Mouse (Mus musculus): ENCODE measurements at regions not wholly inside any gene's neighbourhood (a gene's known extent, or its start where the extent isn't known, plus 50 kb on each side); places are given as distances from the start of the nearest gene placed in this dataset.
A peak's percentile ranks its signal among the peaks of the same experiment; 100 is the strongest.

DNA sequence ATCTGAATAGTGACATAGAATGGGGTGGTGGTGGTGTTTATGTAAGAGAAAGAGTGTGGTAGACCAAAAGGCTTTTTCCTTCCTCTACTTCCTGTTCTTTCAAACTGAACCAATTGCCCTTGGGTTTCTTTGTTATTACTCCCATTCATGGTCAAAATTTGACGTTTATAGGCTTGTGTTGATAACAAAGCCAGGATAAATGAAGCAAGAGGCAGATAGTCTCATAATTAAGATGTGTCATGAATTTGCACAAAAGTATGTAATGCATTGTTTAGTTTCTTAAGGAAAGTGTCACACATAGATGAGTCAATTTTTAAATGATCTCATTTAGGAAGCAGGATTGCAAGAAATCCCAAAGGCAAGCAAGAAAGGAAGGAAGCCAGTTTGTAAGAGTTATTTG is 73.9 kb upstream of the Rnd3 start:
- Histone ChIP-seq H3K4me1 (ENCODE audit: control insufficient read depth in 2 of 2, insufficient read depth in 2 of 2, low read length in 2 of 2, poor library complexity in 1 of 2) (no peaks in the 10 kb centered on the region), H3K27ac (ENCODE audit: insufficient read depth, low read depth, low read length, poor library complexity, severe bottlenecking) (no peak overlapping the region), H3K36me3 (ENCODE audit: control insufficient read depth, insufficient read depth, low read length, poor library complexity, severe bottlenecking) (no peaks in the 10 kb centered on the region), H3K9ac (ENCODE audit: insufficient read depth, low read depth, low read length, poor library complexity, severe bottlenecking) (no peak overlapping the region), H3K4me3 (ENCODE audit: insufficient read depth in 1 of 2, low read depth in 1 of 2, low read length in 2 of 2, poor library complexity in 1 of 2, severe bottlenecking in 1 of 2) (no peak overlapping the region), H3K9me3 (ENCODE audit: control insufficient read depth, insufficient read depth, low read depth, low read length) (no peaks in the 10 kb centered on the region)
- DNase-seq (ENCODE audit: low read depth, low spot score), result no peak
- no peak for TF ChIP-seq ZNF384 (IDR thresholded peaks at IDR 0.05; ENCODE audit: low read depth, low read length)
- in situ Hi-C loops (cut with MboI; ENCODE audit: low sequenced_read_pairs in 2 of 2, unreplicated experiment in 2 of 2), result no loop called here

DNA sequence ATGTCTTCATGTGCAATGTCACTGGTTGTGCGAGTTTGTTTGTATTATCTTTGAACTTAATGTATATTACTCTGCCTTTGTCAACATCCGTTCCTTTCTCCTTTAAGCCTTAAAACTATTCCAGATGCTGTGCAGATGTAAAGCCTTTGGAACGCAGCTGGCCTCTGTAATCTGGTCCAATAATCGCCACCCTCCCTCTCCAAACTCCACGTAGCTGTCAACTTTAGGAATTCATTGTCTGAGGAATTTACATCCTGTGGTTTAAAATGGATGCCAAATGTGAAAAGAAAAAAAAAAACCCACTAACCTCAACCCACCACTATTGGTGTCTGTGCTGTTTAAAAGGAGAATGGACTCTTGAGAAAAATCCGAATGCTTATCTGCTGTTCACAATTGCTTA is 70.8 kb upstream of the Rnd3 start:
- H3K9me3 ChIP-seq (ENCODE audit: control insufficient read depth, insufficient read depth, low read depth, low read length), result no peaks in the 10 kb centered on the region
- TF ChIP-seq MAFK (IDR thresholded peaks at IDR 0.05; ENCODE audit: insufficient read depth, low read depth, low read length), result no peak
- TF ChIP-seq CHD2 (IDR thresholded peaks at IDR 0.05; ENCODE audit: low read depth, low read length), result no peak
- no peak for TF ChIP-seq ZC3H11A (IDR thresholded peaks at IDR 0.05; ENCODE audit: borderline replicate concordance, low read depth, low read length)
- TF ChIP-seq ZNF384 (IDR thresholded peaks at IDR 0.05; ENCODE audit: low read depth, low read length), result 0 out of 2 replicates have a peak, but pooled peaks have one; percentile 14
- no peak overlapping the region for H3K27ac ChIP-seq (ENCODE audit: insufficient read depth, low read depth, low read length, poor library complexity, severe bottlenecking)
- H3K9ac ChIP-seq (ENCODE audit: insufficient read depth, low read depth, low read length, poor library complexity, severe bottlenecking), result no peak overlapping the region
- no peaks in the 10 kb centered on the region for H3K36me3 ChIP-seq (ENCODE audit: control insufficient read depth, insufficient read depth, low read length, poor library complexity, severe bottlenecking)
- H3K4me1 ChIP-seq (ENCODE audit: control insufficient read depth in 2 of 2, insufficient read depth in 2 of 2, low read length in 2 of 2, poor library complexity in 1 of 2), result no peaks in the 10 kb centered on the region
- DNase-seq (ENCODE audit: low read depth, low spot score), result no peak
- in situ Hi-C loops (cut with MboI; ENCODE audit: low sequenced_read_pairs in 2 of 2, unreplicated experiment in 2 of 2), result no loop called here
- H3K4me3 ChIP-seq (ENCODE audit: insufficient read depth in 1 of 2, low read depth in 1 of 2, low read length in 2 of 2, poor library complexity in 1 of 2, severe bottlenecking in 1 of 2), result no peak overlapping the region

DNA sequence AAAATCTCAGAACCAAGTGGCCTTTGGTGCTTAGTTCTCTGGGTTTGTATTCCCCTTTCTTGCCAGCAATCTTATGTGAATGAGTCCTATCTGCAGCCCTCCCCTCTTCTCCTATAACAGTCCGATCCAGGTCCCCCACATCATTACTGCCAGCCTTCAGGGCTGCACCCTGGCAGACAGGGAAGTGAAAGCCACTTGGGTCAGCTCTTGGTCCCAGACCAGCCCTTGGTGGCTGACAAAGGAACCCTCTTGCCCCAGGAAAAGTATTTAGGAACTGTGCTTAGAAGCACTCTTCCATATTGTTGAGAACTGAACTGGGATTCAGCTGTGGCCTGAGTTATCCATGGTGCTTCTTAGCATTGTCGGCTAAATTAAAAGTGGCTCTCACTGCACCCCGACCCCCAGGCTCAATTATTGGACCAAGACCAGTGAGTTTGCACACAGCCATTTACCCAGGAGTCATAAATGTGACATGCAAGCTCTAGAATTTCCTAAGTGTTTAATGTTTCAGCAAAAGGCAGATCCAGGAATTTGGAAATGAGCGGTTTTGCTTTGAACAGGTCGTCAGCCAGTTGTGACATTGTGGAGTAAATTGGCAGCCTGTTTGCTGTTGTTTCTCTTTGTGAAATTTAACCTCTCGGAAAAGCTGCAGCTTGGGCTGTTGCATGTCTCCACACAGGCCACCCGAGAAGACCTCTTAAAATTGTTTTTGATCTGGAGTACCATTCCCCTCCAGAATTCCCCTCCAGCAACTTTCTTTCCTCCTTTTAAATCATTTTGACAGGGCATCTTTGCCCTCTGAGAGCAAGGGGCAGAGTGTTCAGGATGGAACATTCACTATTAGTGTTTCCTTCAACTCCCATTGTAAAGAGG is 58.5 kb upstream of the Rnd3 start:
- TF ChIP-seq ZC3H11A (IDR thresholded peaks at IDR 0.05; ENCODE audit: borderline replicate concordance, low read depth, low read length), result no peak
- TF ChIP-seq CHD2 (IDR thresholded peaks at IDR 0.05; ENCODE audit: low read depth, low read length), result no peak
- TF ChIP-seq HCFC1 (IDR thresholded peaks at IDR 0.05; ENCODE audit: borderline replicate concordance, insufficient read depth, low read length), result no peak
- no peak for TF ChIP-seq MAFK (IDR thresholded peaks at IDR 0.05; ENCODE audit: insufficient read depth, low read depth, low read length)
- TF ChIP-seq ZNF384 (IDR thresholded peaks at IDR 0.05; ENCODE audit: low read depth, low read length), result no peak
- in situ Hi-C loops (cut with MboI; ENCODE audit: low sequenced_read_pairs in 2 of 2, unreplicated experiment in 2 of 2), result no loop called here
- Histone ChIP-seq H3K9ac (ENCODE audit: insufficient read depth, low read depth, low read length, poor library complexity, severe bottlenecking) (no peak overlapping the region), H3K4me1 (ENCODE audit: control insufficient read depth in 2 of 2, insufficient read depth in 2 of 2, low read length in 2 of 2, poor library complexity in 1 of 2) (no peaks in the 10 kb centered on the region), H3K4me3 (ENCODE audit: insufficient read depth in 1 of 2, low read depth in 1 of 2, low read length in 2 of 2, poor library complexity in 1 of 2, severe bottlenecking in 1 of 2) (no peak overlapping the region), H3K36me3 (ENCODE audit: control insufficient read depth, insufficient read depth, low read length, poor library complexity, severe bottlenecking) (no peaks in the 10 kb centered on the region), H3K27ac (ENCODE audit: insufficient read depth, low read depth, low read length, poor library complexity, severe bottlenecking) (no peak overlapping the region), H3K9me3 (ENCODE audit: control insufficient read depth, insufficient read depth, low read depth, low read length) (no peaks in the 10 kb centered on the region)
- DNase-seq (ENCODE audit: low read depth, low spot score), result no peak

DNA sequence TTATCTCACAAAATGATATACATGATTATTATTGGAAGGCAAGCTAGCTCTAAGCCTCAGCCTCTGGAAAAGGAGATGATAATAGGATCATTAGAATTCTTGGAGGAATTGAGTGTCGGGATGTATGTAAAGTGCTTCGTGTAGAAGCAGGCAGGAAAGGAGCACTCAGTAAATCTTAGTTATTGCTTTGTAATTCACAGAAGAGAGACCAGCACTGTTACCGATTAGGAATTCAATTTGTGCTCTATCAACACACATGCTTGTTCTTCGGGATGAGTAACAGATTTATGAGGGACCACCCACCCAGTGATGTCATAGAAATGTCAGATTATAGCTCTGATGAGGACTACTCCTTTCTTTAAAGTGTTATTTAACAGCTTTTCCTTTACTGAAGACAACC is 57.4 kb upstream of the Rnd3 start:
- Histone ChIP-seq H3K4me3 (ENCODE audit: insufficient read depth in 1 of 2, low read depth in 1 of 2, low read length in 2 of 2, poor library complexity in 1 of 2, severe bottlenecking in 1 of 2) (no peak overlapping the region), H3K9ac (ENCODE audit: insufficient read depth, low read depth, low read length, poor library complexity, severe bottlenecking) (no peak overlapping the region), H3K4me1 (ENCODE audit: control insufficient read depth in 2 of 2, insufficient read depth in 2 of 2, low read length in 2 of 2, poor library complexity in 1 of 2) (no peaks in the 10 kb centered on the region), H3K36me3 (ENCODE audit: control insufficient read depth, insufficient read depth, low read length, poor library complexity, severe bottlenecking) (no peaks in the 10 kb centered on the region), H3K9me3 (ENCODE audit: control insufficient read depth, insufficient read depth, low read depth, low read length) (no peaks in the 10 kb centered on the region), H3K27ac (ENCODE audit: insufficient read depth, low read depth, low read length, poor library complexity, severe bottlenecking) (no peak overlapping the region)
- TF ChIP-seq ZC3H11A (IDR thresholded peaks at IDR 0.05; ENCODE audit: borderline replicate concordance, low read depth, low read length) (no peak), CHD2 (IDR thresholded peaks at IDR 0.05; ENCODE audit: low read depth, low read length) (no peak), ZNF384 (IDR thresholded peaks at IDR 0.05; ENCODE audit: low read depth, low read length) (no peak), MAFK (IDR thresholded peaks at IDR 0.05; ENCODE audit: insufficient read depth, low read depth, low read length) (no peak)
- in situ Hi-C loops (cut with MboI; ENCODE audit: low sequenced_read_pairs in 2 of 2, unreplicated experiment in 2 of 2), result no loop called here
- no peak for DNase-seq (ENCODE audit: low read depth, low spot score)

Measured in ES-E14 (cell line).